Mouse (Mus musculus) olfactory bulb, adult 2 months (tissue): ENCODE results near the gene Uba52.

ENCODE experiments used
- CTCF ChIP-seq: fragments of 200-500 bp; IDR thresholded peaks from 2 replicates; pipeline ENCODE4 v1.5.1; 2012; ENCODE audit warnings: low read depth, mild to moderate bottlenecking, low read length, moderate library complexity; ENCODE audit not compliant: insufficient read depth
- POLR2A ChIP-seq: fragments of 200-500 bp; IDR thresholded peaks from 2 replicates; pipeline ENCODE4 v1.6.1; 2012; ENCODE audit warnings: mild to moderate bottlenecking, low read depth, low read length, moderate library complexity; ENCODE audit not compliant: insufficient read depth

DNA sequence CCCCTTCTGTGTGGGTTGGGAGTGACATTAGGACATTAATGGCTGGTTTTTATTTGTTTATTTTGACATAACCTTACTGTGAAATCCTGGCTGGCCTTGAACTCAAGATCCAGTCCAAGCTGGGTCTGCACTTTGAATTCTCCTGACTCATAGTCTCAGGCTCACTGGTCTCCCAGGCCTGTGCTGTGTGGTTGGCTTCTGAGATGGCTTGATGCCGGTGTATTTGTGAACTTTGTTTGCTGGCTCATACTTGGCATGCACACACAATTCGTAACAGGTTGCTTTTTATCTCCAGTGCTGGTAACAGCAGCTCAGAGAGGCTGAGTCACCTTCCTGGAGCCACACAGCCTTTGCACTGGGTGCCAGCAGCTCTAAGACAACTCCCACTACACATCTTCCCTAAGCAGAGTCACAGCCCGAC, 19.1 kb upstream of the Uba52 start:
- TF ChIP-seq CTCF: no peak
- no peak for TF ChIP-seq POLR2A
